In the genomic region with DNA sequence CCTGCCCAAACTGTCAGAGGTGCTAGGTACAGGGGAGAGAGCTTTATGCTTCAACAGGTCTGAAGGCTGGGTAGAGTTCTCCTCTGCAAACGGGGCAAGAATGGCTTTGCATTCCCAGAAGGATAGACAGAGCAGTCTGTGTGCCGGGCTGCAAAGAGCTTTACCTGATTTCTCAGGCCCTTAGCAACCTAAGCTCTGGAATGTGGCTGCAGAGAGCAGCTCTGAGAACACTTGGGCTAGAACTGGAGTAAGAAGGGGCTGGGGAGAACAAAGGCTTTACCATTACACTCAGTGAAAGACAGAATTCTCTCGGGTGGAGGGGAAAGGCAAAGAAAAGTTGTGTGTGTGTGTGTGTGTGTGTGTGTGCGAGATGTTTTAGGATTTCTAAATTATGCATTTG, we compare ENCODE assay signal across 10 mouse cellular contexts. TPM values are rescaled to one million over a fixed set of nuclear protein-coding genes. Genes with fewer than 3 reads are reported as not detected.
DNase-seq lines count a peak whose midpoint lies in the region; ATAC-seq and TF ChIP-seq lines count a peak whose summit lies in the region.
"Had no signal": no experiment of that assay in that cellular context is flagged by ENCODE, and none has a peak within 500 bp of the region (broad histone marks: within the 10 kb centered on the region; RNA-seq: fewer than 3 reads in every experiment).

No protein-coding gene starts in this region.

- DNase-seq in heart, adult 2 months: no peak
- no peak for DNase-seq in hindbrain, embryonic 10.5 days (ENCODE audit: low spot score)
- no peak for DNase-seq in layer of hippocampus, adult 8-10 months (ENCODE audit: low spot score in 2 of 2)
- no peak for DNase-seq in cerebellum, adult 18-20 months
- DNase-seq: right cerebral cortex, postnatal 14 days; thymus, postnatal 36 days had no signal

- no peak for TF ChIP-seq CTCF in heart, adult 2 months (IDR thresholded peaks at IDR 0.05)

- H3K27ac ChIP-seq in heart, embryonic 16.5 days (ENCODE audit: low read length): peak overlapping the region; percentile 71
- H3K27ac ChIP-seq in heart, adult 2 months: no peak overlapping the region
- peak overlapping the region; percentile 77 for H3K27ac ChIP-seq in embryonic facial prominence, embryonic 12.5 days
- peak overlapping the region; percentile 84 for H3K27ac ChIP-seq in hindbrain, embryonic 10.5 days
- peak overlapping the region; percentile 77 for H3K27ac ChIP-seq in midbrain, embryonic 12.5 days (replicated peaks)

- H3K27me3 ChIP-seq in heart, embryonic 16.5 days (ENCODE audit: control insufficient read depth, insufficient read depth, low read length): no peaks in the 10 kb centered on the region
- H3K27me3 ChIP-seq in heart, adult 2 months (ENCODE audit: control insufficient read depth, insufficient read depth, low read length): no peaks in the 10 kb centered on the region
- no peaks in the 10 kb centered on the region for H3K27me3 ChIP-seq in embryonic facial prominence, embryonic 12.5 days
- no peaks in the 10 kb centered on the region for H3K27me3 ChIP-seq in hindbrain, embryonic 10.5 days (ENCODE audit: insufficient read depth, poor library complexity, severe bottlenecking)
- H3K27me3 ChIP-seq in midbrain, embryonic 12.5 days: no peaks in the 10 kb centered on the region

- H3K79me2 ChIP-seq in heart, adult 2 months (replicated peaks; ENCODE audit: control insufficient read depth, insufficient read depth, low read length): no peaks in the 10 kb centered on the region

- peaks cover 14% of the 10 kb centered on the region for H3K4me1 ChIP-seq in heart, embryonic 16.5 days (ENCODE audit: control insufficient read depth, insufficient read depth, low read length)
- H3K4me1 ChIP-seq in heart, adult 2 months (ENCODE audit: control insufficient read depth, insufficient read depth, low read length): peaks cover 1% of the 10 kb centered on the region
- H3K4me1 ChIP-seq in embryonic facial prominence, embryonic 12.5 days: peaks cover 13% of the 10 kb centered on the region
- H3K4me1 ChIP-seq in hindbrain, embryonic 10.5 days (replicated peaks): peaks cover 34% of the 10 kb centered on the region
- peaks cover 33% of the 10 kb centered on the region for H3K4me1 ChIP-seq in midbrain, embryonic 12.5 days

- 39% methylated on average over 4 of the region's 4 CpGs for WGBS in heart, embryonic 16.5 days
- WGBS in heart, adult 2 months: 51% methylated on average over 4 of the region's 4 CpGs
- 27% methylated on average over 4 of the region's 4 CpGs for WGBS in embryonic facial prominence, embryonic 12.5 days
- WGBS in hindbrain, embryonic 10.5 days: 31% methylated on average over 4 of the region's 4 CpGs
- WGBS in midbrain, embryonic 12.5 days: 14% methylated on average over 4 of the region's 4 CpGs

- H3K36me3 ChIP-seq in heart, embryonic 16.5 days (ENCODE audit: control insufficient read depth, insufficient read depth): no peaks in the 10 kb centered on the region
- no peaks in the 10 kb centered on the region for H3K36me3 ChIP-seq in heart, adult 2 months (ENCODE audit: control insufficient read depth, insufficient read depth, low read length)
- H3K36me3 ChIP-seq in embryonic facial prominence, embryonic 12.5 days: no peaks in the 10 kb centered on the region
- H3K36me3 ChIP-seq in hindbrain, embryonic 10.5 days: peaks cover 40% of the 10 kb centered on the region
- H3K36me3 ChIP-seq in midbrain, embryonic 12.5 days: peaks cover 14% of the 10 kb centered on the region

- no peak for TF ChIP-seq POLR2A in heart, adult 2 months (IDR thresholded peaks at IDR 0.05; ENCODE audit: insufficient read depth, low read depth, low read length)

- no peak for ATAC-seq in heart, embryonic 16.5 days (replicated peaks; ENCODE audit: extremely low read depth, insufficient read depth, low FRiP score)
- no peak for ATAC-seq in embryonic facial prominence, embryonic 12.5 days (ENCODE audit: insufficient number of reproducible peaks, insufficient read depth, low FRiP score, low TSS enrichment)
- ATAC-seq in midbrain, embryonic 12.5 days (ENCODE audit: low FRiP score, low read depth): no peak
- ATAC-seq in megakaryocyte progenitor cell, adult 5-6 weeks (replicated peaks; ENCODE audit: poor library complexity): no peak

- TF ChIP-seq EP300 in heart, adult 2 months (IDR thresholded peaks at IDR 0.05; ENCODE audit: insufficient read depth, low read depth, low read length): no peak

- H3K9ac ChIP-seq in heart, embryonic 16.5 days (ENCODE audit: low read length): peak overlapping the region; percentile 51
- H3K9ac ChIP-seq in heart, adult 2 months (ENCODE audit: low read depth, low read length): no peak overlapping the region
- H3K9ac ChIP-seq in embryonic facial prominence, embryonic 12.5 days: no peak overlapping the region
- H3K9ac ChIP-seq in midbrain, embryonic 12.5 days (replicated peaks): no peak overlapping the region; the same call in 1 of the 2 replicates

- no peaks in the 10 kb centered on the region for H3K9me3 ChIP-seq in heart, embryonic 16.5 days (replicated peaks; ENCODE audit: control insufficient read depth, low read length)
- no peaks in the 10 kb centered on the region for H3K9me3 ChIP-seq in embryonic facial prominence, embryonic 12.5 days
- no peaks in the 10 kb centered on the region for H3K9me3 ChIP-seq in hindbrain, embryonic 10.5 days
- H3K9me3 ChIP-seq in midbrain, embryonic 12.5 days: no peaks in the 10 kb centered on the region

- intact Hi-C loops in heart, adult 2 months (cut with DNase I): no loop called here

- peak overlapping the region; percentile 46; the same call in 1 of the 2 replicates for H3K4me2 ChIP-seq in heart, embryonic 16.5 days (ENCODE audit: low read depth, low read length)
- H3K4me2 ChIP-seq in embryonic facial prominence, embryonic 12.5 days (replicated peaks): no peak overlapping the region
- H3K4me2 ChIP-seq in midbrain, embryonic 12.5 days (replicated peaks): 0 out of 2 replicates have a peak overlapping the region, but pooled peaks have one; percentile 11

- H3K4me3 ChIP-seq in heart, embryonic 16.5 days (ENCODE audit: low read length): no peak overlapping the region
- H3K4me3 ChIP-seq in heart, adult 2 months: no peak overlapping the region
- H3K4me3 ChIP-seq in embryonic facial prominence, embryonic 12.5 days: no peak overlapping the region
- no peak overlapping the region for H3K4me3 ChIP-seq in hindbrain, embryonic 10.5 days
- H3K4me3 ChIP-seq in midbrain, embryonic 12.5 days: no peak overlapping the region

RNA-seq across cellular contexts. Expression of a gene that starts 59.1 kb away (rescaled TPM):
- polyA plus RNA-seq in heart, embryonic 16.5 days (2015; fragmentation: Nextera tagmentation; extraction: Ambion mirVana): 59.1 and 64.5 TPM in 2 replicates
- 10 to 100 TPM; 36.3 to 37.4 TPM for total RNA-seq in heart, adult 2 months (2021)
- 11.7 and 21.8 TPM in 2 replicates for polyA plus RNA-seq in heart, adult 2 months (2012; rRNA removed)
- 84.7 and 88.0 TPM in 2 replicates for polyA plus RNA-seq in embryonic facial prominence, embryonic 12.5 days (2016; fragmentation: Nextera tagmentation; extraction: Ambion mirVana)
- polyA plus RNA-seq in hindbrain, embryonic 10.5 days (2016; fragmentation: Nextera tagmentation; extraction: Ambion mirVana): 76.4 and 105 TPM in 2 replicates
- 81.2 and 85.0 TPM in 2 replicates for polyA plus RNA-seq in midbrain, embryonic 12.5 days (2016; fragmentation: Nextera tagmentation; extraction: Ambion mirVana)
- total RNA-seq in megakaryocyte progenitor cell, adult 5-6 weeks (2015): 124 and 138 TPM in 2 replicates
- 97.4 and 113 TPM in 2 replicates for total RNA-seq in megakaryocyte progenitor cell, adult 5-6 weeks (2017)
- 10 to 100 TPM; 44.6 to 56.6 (median 51.4) TPM for total RNA-seq in layer of hippocampus, adult 8-10 months (2022)
